Mouse (Mus musculus): ENCODE data around the gene Surf2. TPM values are rescaled to one million over a fixed set of nuclear protein-coding genes. Genes with fewer than 3 reads are reported as not detected.
"Not testable (repeated sequence)": the region's sequence is repeated elsewhere in the genome, so short reads cannot be mapped to it uniquely, and the experiment has no call there.

The Surf2 gene
- 48.2 and 56.7 TPM in 2 replicates for polyA plus RNA-seq (2016; fragmentation: Nextera tagmentation; extraction: Ambion mirVana)

DNA sequence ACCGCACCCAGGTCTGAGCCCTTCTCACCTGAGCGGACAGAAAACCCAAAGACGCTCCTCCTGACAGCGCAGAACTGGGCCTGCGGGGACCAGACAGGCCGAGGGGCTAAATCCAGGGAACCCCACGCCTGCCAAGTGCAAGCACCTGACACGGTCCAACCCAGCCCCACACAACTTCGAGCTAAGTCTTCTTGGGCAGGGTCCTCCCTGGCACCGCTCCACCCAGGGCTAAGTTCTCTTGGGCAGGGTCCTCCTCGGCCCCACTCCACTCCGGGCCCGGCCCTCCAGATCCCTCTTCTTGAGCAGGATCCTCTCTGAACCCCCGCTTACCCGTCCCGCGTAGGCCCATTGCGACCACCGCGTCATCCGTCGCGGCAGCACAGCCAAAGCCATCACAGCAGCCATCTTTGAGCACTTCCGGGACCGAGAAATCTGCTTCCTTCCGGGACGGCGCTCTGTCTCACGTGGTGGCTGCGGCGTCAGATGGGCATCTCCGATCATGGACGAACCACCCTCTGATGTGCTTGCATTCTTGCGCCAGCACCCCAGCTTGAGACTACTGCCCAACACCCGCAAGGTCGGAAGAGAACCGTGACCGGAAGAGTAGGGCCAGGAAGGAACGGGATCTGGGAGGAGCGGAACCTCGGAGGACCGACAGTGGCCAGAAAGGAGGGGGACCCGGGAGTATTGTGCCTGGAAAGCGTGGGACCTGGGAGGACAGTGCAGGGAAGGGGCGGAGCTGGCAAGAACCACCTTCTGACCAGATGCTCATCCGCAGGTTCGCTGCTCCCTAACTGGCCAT is at the start of gene Surf2, which contains the start of gene Surf1:
Gene Surf2, plus strand, starts transcription at position 441 of the 802 bp plus-strand sequence.
Gene Surf1, minus strand, starts transcription at position 604 of the 802 bp plus-strand sequence.
- Histone ChIP-seq H3K9ac (replicated peaks) (peak within 1 kb of the TSS; percentile 76), H3K9me3 (no peaks in the 10 kb centered on the region), H3K4me3 (peak within 1 kb of the TSS; percentile 74), H3K4me2 (replicated peaks) (peak within 1 kb of the TSS; percentile 90), H3K27ac (replicated peaks) (peak within 1 kb of the TSS; percentile 62), H3K36me3 (peaks cover 66% of the 10 kb centered on the region), H3K4me1 (peaks cover 43% of the 10 kb centered on the region), H3K27me3 (no peaks in the 10 kb centered on the region)
- WGBS: 2% methylated on average over 47 of the region's 47 CpGs
- peak; percentile 72 for ATAC-seq (ENCODE audit: low FRiP score, low read depth)

DNA sequence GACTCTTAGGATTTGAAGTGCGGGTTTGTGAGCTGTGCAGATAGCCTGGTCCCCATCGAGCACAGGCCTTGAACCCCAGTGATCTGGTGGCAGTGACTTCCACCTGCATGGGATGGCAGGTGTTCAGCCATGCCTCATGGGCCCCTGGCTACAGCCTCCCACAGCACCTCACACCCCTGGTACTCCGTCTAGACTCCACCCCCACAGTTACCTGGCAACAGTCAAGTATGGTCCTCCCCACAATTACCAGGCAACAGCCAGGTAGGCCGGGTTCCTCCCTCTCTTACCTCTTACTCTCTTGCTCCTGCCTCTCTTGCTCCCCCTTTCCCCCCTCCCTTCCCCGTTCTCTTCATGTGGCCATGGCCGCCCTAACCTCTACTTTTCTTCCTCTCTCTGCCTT is 45.5 kb upstream of the Surf2 start:
- WGBS: 66% methylated on average over 6 of the region's 6 CpGs
- Histone ChIP-seq H3K36me3 (no peaks in the 10 kb centered on the region), H3K4me1 (no peaks in the 10 kb centered on the region), H3K9me3 (no peaks in the 10 kb centered on the region), H3K9ac (replicated peaks) (no peak overlapping the region), H3K27me3 (peaks cover 3% of the 10 kb centered on the region; the same call in 1 of the 2 replicates), H3K4me2 (replicated peaks) (no peak overlapping the region), H3K27ac (replicated peaks) (no peak overlapping the region), H3K4me3 (no peak overlapping the region)
- no peak for ATAC-seq (ENCODE audit: low FRiP score, low read depth)

DNA sequence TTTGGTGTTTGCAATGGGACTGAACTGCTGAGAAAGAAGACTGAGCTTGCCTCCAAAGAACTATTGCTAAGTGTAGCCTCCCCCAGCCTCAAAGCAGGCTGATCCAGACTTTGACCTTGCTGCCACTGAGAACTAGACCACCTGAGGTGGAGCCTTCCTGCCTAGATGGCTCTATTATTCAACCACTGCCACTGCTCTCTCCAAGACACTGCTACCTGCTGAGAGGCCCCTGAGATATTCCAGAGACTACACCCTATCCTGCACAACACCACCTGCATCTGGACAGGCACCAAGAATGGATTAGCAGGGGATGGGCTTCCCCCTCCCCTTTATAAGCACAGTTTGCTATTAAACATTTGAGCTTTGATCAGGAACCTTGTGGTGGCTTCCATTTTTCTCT is 37.6 kb upstream of the Surf2 start:
- no peaks in the 10 kb centered on the region; the same call in 1 of the 2 replicates for H3K9me3 ChIP-seq
- H3K4me1 ChIP-seq: no peaks in the 10 kb centered on the region
- no peak for ATAC-seq (ENCODE audit: low FRiP score, low read depth)
- H3K27me3 ChIP-seq: no peaks in the 10 kb centered on the region
- no peak overlapping the region for H3K27ac ChIP-seq (replicated peaks)
- no peaks in the 10 kb centered on the region for H3K36me3 ChIP-seq
- no peak overlapping the region for H3K4me3 ChIP-seq
- H3K9ac ChIP-seq (replicated peaks): no peak overlapping the region
- no peak overlapping the region for H3K4me2 ChIP-seq (replicated peaks)

DNA sequence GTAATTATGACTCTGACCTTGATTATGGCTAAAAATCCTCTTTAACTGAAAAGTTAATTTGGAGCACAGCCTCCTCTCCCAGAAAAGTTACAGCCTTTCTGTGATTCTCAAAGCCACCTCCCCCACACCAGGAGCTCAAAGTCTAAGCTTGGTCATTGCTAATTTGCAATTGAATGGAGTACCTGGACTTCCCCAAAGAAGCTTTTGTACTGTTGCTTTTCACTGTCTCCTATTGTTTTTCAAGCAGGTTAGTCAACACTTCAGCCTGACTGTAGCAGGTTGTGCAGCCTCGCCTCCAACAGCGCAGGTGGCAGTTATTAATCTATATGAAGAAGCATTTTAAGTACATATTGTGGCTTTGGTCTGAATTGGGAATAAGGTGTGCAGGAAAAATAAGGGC is 30.6 kb upstream of the Surf2 start:
- H3K9ac ChIP-seq (replicated peaks); H3K27me3 ChIP-seq; H3K4me2 ChIP-seq (replicated peaks); ATAC-seq (ENCODE audit: low FRiP score, low read depth); H3K4me3 ChIP-seq; H3K27ac ChIP-seq (replicated peaks); H3K4me1 ChIP-seq: not testable (repeated sequence)
- 69% methylated on average over 2 of the region's 2 CpGs for WGBS
- H3K9me3 ChIP-seq: peaks cover 10% of the 10 kb centered on the region
- peaks cover 23% of the 10 kb centered on the region for H3K36me3 ChIP-seq

DNA sequence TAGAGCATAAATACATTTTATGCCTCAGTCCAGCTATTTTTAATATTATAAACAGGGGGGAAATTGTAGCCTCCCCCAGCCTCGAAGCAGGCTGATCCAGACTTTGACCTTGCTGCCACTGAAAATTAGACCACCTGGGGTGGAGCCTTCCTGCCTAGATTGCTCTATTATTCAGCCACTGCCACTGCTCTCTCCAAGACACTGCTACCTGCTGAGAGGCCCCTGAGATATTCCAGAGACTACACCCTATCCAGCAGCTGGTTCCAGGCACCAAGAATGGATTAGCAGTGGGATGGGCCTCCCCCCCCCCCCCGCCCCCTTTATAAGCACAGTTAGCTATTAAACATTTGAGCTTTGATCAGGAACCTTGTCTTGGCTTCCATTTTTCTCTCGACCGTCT is 30.0 kb upstream of the Surf2 start:
- ATAC-seq (ENCODE audit: low FRiP score, low read depth); H3K4me3 ChIP-seq; H3K27me3 ChIP-seq; H3K27ac ChIP-seq (replicated peaks); H3K4me2 ChIP-seq (replicated peaks); H3K4me1 ChIP-seq; H3K9ac ChIP-seq (replicated peaks): not testable (repeated sequence)
- peaks cover 10% of the 10 kb centered on the region for H3K9me3 ChIP-seq
- 52% methylated on average over 4 of the region's 4 CpGs for WGBS
- H3K36me3 ChIP-seq: peaks cover 29% of the 10 kb centered on the region

DNA sequence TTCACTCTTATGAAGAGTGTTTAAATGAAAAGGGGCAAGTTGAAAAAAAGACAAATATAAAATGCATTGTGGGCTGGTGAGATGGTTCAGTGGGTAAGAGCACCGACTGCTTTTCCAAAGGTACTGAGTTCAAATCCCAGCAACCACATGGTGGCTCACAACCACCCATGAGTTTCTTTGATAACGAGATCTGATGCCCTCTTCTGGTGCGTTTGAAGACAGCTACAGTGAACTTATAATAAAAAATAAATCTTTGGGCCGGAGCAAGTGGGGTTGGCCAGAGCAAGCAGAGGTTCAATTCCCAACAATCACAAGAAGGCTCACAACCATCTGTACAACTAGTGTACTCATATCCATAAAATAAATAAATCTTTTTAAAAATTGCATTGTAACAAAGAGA is 20.3 kb upstream of the Surf2 start:
- Histone ChIP-seq H3K36me3 (peaks cover 89% of the 10 kb centered on the region), H3K9ac (replicated peaks) (no peak overlapping the region), H3K27ac (replicated peaks) (no peak overlapping the region), H3K4me1 (peaks cover 2% of the 10 kb centered on the region; the same call in 1 of the 2 replicates), H3K27me3 (no peaks in the 10 kb centered on the region), H3K9me3 (no peaks in the 10 kb centered on the region), H3K4me3 (no peak overlapping the region), H3K4me2 (replicated peaks) (no peak overlapping the region)
- 87% methylated on average over 4 of the region's 4 CpGs for WGBS
- ATAC-seq (ENCODE audit: low FRiP score, low read depth): no peak

DNA sequence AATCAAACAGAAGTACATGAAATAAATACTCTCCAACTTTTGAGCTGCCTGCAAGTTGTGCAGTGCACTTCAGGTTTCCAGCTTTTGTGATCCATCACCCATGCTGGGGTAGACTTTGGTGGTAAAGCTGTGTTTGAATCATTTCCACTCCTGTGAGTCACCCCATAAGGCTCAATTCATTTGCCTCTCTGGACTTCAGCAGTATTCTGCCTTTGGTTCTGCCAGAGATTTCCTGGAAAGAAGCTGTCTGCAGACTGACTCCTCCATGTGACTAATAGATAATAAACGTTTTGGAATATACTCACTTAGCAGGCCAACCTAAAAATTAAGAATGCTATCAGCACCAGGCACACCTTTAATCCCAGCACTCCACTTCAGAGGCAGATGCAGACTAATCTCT is 15.4 kb upstream of the Surf2 start:
- no peak overlapping the region for H3K4me2 ChIP-seq (replicated peaks)
- H3K4me3 ChIP-seq: no peak overlapping the region
- peaks cover 58% of the 10 kb centered on the region for H3K36me3 ChIP-seq
- no peaks in the 10 kb centered on the region for H3K27me3 ChIP-seq
- peaks cover 24% of the 10 kb centered on the region for H3K4me1 ChIP-seq
- H3K9ac ChIP-seq (replicated peaks): 0 out of 2 replicates have a peak overlapping the region, but pooled peaks have one; percentile 17
- whole genome bisulfite sequencing: 88% methylated on average over 1 of the region's 1 CpGs
- ATAC-seq (ENCODE audit: low FRiP score, low read depth): no peak
- no peaks in the 10 kb centered on the region for H3K9me3 ChIP-seq
- H3K27ac ChIP-seq (replicated peaks): no peak overlapping the region

DNA sequence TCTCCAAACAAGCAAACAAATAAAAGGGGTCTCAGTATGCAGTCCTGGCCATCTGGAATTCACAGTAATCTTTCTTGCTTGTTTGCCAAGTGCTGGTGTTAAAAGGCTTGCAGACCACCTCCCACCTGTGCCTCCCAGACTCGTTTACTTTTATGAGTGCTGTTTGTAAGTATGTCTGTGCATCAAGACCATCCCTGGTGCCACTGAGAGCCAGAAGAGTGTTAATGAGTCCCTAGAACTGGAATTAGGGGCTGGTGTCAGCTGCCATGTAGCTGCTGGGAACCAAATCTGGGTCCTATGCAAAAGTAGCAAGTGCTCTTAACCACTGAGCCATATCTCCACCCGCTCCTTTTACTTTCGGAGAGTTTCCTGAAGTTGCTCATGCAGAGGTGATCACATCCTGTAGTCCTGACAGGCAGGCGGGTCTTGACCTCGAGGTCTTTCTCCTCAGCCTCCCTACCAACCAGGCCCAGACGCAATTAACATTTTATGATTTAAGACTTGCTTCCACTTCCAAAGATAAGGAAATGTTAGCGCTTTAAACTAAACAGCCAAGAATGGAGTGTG is 14.2 kb upstream of the Surf2 start:
- WGBS: 14% methylated on average over 7 of the region's 7 CpGs
- Histone ChIP-seq H3K27ac (replicated peaks) (no peak overlapping the region), H3K4me3 (peak overlapping the region; percentile 85), H3K4me1 (peaks cover 24% of the 10 kb centered on the region), H3K9ac (replicated peaks) (peak overlapping the region; percentile 82), H3K4me2 (replicated peaks) (peak overlapping the region; percentile 83), H3K36me3 (peaks cover 58% of the 10 kb centered on the region), H3K27me3 (no peaks in the 10 kb centered on the region), H3K9me3 (no peaks in the 10 kb centered on the region)
- ATAC-seq (ENCODE audit: low FRiP score, low read depth): no peak

DNA sequence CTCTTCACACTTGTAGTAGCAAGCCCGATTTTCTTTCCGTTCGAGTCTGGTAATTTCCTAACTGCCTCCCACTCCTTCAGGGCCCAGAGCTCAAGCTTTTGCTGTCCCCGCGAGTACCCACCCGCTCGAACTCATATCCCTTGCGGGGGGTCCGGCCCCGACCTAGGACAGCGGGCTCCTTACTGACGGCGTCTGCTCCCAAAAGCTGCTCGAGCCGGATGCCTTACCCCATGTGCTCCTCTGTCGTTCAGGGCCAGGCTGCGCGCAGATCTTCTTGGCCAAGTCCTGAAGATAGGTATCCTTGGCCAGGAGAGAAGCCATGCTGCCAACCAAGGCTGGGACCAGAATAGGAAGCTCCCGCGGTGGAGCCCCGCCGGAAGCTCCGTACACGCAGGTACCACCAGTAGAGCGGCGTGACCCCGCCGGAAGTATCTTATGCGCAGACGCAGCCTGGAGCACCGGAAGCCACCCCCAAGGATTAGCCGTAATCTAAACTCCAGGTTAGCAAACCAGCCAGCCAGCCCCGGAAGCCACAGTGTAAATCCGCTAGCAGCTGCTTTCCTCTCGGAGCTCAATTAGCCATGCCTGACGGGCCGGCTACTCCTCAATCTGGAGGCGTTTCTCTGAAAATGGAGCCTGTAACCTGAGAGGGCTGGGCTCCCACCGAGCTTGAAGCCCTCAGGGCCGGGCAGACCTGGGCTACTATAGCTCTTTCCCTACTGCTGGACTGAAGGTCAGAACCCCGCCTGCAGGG is 13.5 kb upstream of the Surf2 start, which contains the start of gene Surf6:
Gene Surf6, minus strand, starts transcription at position 413 of the 754 bp plus-strand sequence.
- Histone ChIP-seq H3K4me1 (peaks cover 27% of the 10 kb centered on the region), H3K9me3 (no peaks in the 10 kb centered on the region), H3K4me3 (peak within 1 kb of the TSS; percentile 85), H3K27me3 (no peaks in the 10 kb centered on the region), H3K9ac (replicated peaks) (peak within 1 kb of the TSS; percentile 82), H3K4me2 (replicated peaks) (peak within 1 kb of the TSS; percentile 83), H3K36me3 (peaks cover 56% of the 10 kb centered on the region), H3K27ac (replicated peaks) (peak within 1 kb of the TSS; percentile 84)
- peak; percentile 94 for ATAC-seq (ENCODE audit: low FRiP score, low read depth)
- WGBS: 0% methylated on average over 41 of the region's 41 CpGs

DNA sequence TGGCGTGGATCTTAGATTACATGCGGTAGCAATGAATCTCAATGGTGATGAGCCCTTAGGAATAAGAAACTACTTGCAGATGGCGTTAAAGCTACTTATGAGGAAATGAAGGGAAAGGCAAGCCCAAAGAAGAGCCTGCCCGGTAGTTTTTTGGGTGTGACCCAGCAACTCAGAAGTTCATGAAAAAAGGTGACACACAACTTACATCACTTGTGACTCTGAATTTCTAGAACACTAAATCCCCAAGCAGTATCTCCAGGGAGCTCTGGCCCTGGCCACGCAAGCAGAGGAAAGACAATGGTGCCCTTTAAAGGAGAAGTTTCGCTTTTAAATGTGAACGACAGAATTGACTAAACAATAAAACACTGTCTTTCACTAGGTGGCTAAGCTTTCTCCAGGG is 12.9 kb upstream of the Surf2 start:
- H3K4me1 ChIP-seq: peaks cover 34% of the 10 kb centered on the region
- no peak for ATAC-seq (ENCODE audit: low FRiP score, low read depth)
- peaks cover 56% of the 10 kb centered on the region for H3K36me3 ChIP-seq
- WGBS: 10% methylated on average over 7 of the region's 7 CpGs
- peak overlapping the region; percentile 63 for H3K9ac ChIP-seq (replicated peaks)
- peak overlapping the region; percentile 84 for H3K27ac ChIP-seq (replicated peaks)
- H3K9me3 ChIP-seq: no peaks in the 10 kb centered on the region
- H3K4me2 ChIP-seq (replicated peaks): peak overlapping the region; percentile 83
- H3K27me3 ChIP-seq: no peaks in the 10 kb centered on the region
- H3K4me3 ChIP-seq: peak overlapping the region; percentile 85

DNA sequence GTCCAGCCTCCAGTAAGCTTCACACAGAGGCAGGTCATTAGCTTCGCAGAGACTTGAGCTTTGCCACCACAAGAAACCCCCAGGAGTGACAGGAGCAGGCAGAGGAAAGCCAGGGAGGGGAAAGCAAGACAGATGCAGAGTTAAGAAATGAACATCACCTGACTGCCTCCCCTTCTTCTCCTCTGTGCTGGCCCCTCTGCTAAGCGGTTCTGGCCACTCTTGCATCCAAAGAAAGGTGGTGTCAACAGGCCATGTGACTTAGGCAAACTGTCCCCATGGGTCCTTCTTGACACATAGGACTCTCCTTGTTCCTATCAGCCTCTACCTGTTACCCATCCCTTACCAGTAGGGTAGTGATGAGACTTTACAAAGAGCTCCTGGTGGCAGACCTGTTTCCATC is 10.2 kb upstream of the Surf2 start:
- Histone ChIP-seq H3K9me3 (no peaks in the 10 kb centered on the region), H3K36me3 (peaks cover 36% of the 10 kb centered on the region), H3K27me3 (no peaks in the 10 kb centered on the region), H3K4me1 (peaks cover 48% of the 10 kb centered on the region), H3K4me3 (no peak overlapping the region), H3K9ac (replicated peaks) (0 out of 2 replicates have a peak overlapping the region, but pooled peaks have one; percentile 6), H3K27ac (replicated peaks) (no peak overlapping the region), H3K4me2 (replicated peaks) (no peak overlapping the region)
- no peak for ATAC-seq (ENCODE audit: low FRiP score, low read depth)
- 83% methylated on average over 2 of the region's 2 CpGs for WGBS

DNA sequence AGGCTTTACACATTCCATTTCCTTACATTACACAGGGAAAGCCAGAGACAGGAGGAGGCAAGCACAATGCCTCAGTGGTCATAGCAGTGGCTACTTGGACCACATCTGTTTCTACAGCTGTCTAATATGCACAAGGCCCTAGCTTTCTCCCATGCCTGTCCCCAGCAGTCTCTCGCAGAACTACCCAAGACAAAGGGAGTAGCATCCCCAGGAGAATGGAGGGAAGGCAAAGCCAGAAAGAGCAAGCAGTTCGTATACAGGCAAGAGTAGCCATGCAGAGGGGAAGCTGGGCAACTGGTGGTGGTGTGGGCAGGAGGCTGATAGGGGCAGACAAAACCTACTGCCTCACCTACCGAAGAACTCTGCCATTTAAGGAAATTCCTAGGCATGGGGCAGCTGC is 9.7 kb upstream of the Surf2 start:
- ATAC-seq (ENCODE audit: low FRiP score, low read depth): no peak
- Histone ChIP-seq H3K27ac (replicated peaks) (no peak overlapping the region), H3K4me2 (replicated peaks) (no peak overlapping the region), H3K36me3 (peaks cover 37% of the 10 kb centered on the region), H3K4me1 (peaks cover 44% of the 10 kb centered on the region), H3K27me3 (no peaks in the 10 kb centered on the region), H3K9me3 (no peaks in the 10 kb centered on the region), H3K4me3 (no peak overlapping the region), H3K9ac (replicated peaks) (no peak overlapping the region)
- WGBS: 89% methylated on average over 3 of the region's 3 CpGs
